Mouse (Mus musculus) hindbrain, embryonic 11.5 days (tissue): ENCODE data around the gene Gm49393. TPM values are rescaled to one million over a fixed set of nuclear protein-coding genes. Genes with fewer than 3 reads are reported as not detected.

Source experiments
- ATAC-seq: fragments of 200-750 bp; cut with Nextera tagmentation; 2 replicates; pipeline ENCODE4 v1.8.0; 2017; ENCODE audit warnings: mild to moderate bottlenecking, moderate TSS enrichment, moderate library complexity; ENCODE audit not compliant: low FRiP score
- DNase-seq: peaks from one replicate; pipeline ENCODE4 v3.0.0-alpha.2; 2015; ENCODE audit warnings: low spot score
- H3K27ac ChIP-seq: fragments of 300-500 bp; sonication (generic); 2 replicates; pipeline ENCODE4 v1.5.1; 2014; ENCODE audit warnings: mild to moderate bottlenecking, low read depth, low read length
- H3K27me3 ChIP-seq: fragments of 300-500 bp; sonication (generic); 2 replicates; pipeline ENCODE4 v1.6.1; 2014; ENCODE audit warnings: mild to moderate bottlenecking, low read length, moderate library complexity, mixed read lengths; ENCODE audit not compliant: control insufficient read depth, insufficient read depth
- H3K36me3 ChIP-seq: fragments of 300-500 bp; sonication (generic); 2 replicates; pipeline ENCODE4 v1.6.1; 2014; ENCODE audit warnings: mild to moderate bottlenecking, low read length, moderate library complexity, mixed read lengths; ENCODE audit not compliant: control insufficient read depth, insufficient read depth
- H3K4me1 ChIP-seq: fragments of 300-500 bp; sonication (generic); replicated peaks from 2 replicates; pipeline ENCODE4 v1.6.1; 2014; ENCODE audit warnings: low read length, mixed read lengths; ENCODE audit not compliant: control insufficient read depth, insufficient read depth
- H3K4me2 ChIP-seq: fragments of 300-500 bp; sonication (generic); replicated peaks from 2 replicates; pipeline ENCODE4 v1.6.1; 2014; ENCODE audit warnings: mild to moderate bottlenecking, low read depth, low read length
- H3K4me3 ChIP-seq: fragments of 300-500 bp; sonication (generic); 2 replicates; pipeline ENCODE4 v1.5.1; 2014; ENCODE audit warnings: low read depth, low read length
- H3K9ac ChIP-seq: fragments of 300-500 bp; sonication (generic); 2 replicates; pipeline ENCODE4 v1.6.1; 2014; ENCODE audit warnings: low read depth, low read length
- H3K9me3 ChIP-seq: fragments of 300-500 bp; sonication (generic); 2 replicates; pipeline ENCODE4 v1.6.1; 2016; ENCODE audit warnings: low read length; ENCODE audit not compliant: control insufficient read depth
- WGBS: fragments of 180-500 bp; shearing (Covaris S2); extraction: QIAGEN DNeasy Blood & Tissue Kit; methylation state at CpG from one replicate; pipeline ENCODE4 v1.1.7; 2014; 5-methylcytosine and 5-hydroxymethylcytosine counted together
- polyA plus RNA-seq: library from polyadenylated mRNA; unstranded; fragments of >200 nt; fragmentation: Nextera tagmentation; extraction: Ambion mirVana; gene quantifications from 2 replicates; pipeline ENCODE4 v1.2.1, GENCODE M21; 2014

The Gm49393 gene
- polyA plus RNA-seq, 1 experiment from 2014 or later: not detected

DNA sequence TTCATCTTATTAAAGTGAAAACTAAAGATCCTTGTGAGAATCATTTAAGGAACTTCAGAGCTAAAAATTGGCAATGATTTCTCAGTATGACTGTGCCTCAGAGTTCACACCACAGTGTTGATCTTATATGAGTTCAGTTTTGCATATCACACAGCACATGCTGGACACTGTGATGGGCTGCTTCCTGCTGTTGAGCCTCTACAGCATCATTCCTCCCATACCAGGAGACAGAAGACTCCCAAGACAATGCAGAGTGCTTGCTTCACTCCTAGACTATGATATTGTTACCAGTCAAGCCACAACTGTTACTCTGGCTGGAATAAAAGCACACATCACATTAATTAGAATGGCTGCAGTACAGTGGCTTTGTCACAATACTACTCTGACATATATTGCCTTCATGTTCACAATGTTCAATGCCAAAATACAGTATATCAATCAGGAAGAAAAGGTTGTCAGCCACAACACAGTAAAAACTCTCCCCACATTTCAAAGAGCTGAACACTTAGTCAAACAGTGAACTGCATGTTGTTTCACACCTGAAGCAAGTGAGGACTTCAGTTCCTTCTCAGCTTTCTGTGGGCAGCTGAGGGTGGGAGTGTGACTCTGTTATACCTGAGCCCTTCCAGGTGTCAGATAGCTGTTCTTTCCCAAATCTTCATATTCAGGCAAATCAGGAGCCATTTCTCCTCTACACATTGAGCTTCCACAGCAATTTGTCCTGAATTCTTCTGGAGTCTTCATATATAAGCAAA, 39.8 kb downstream of the Gm49393 start:
- no peak for ATAC-seq
- H3K36me3 ChIP-seq: no peaks in the 10 kb centered on the region

DNA sequence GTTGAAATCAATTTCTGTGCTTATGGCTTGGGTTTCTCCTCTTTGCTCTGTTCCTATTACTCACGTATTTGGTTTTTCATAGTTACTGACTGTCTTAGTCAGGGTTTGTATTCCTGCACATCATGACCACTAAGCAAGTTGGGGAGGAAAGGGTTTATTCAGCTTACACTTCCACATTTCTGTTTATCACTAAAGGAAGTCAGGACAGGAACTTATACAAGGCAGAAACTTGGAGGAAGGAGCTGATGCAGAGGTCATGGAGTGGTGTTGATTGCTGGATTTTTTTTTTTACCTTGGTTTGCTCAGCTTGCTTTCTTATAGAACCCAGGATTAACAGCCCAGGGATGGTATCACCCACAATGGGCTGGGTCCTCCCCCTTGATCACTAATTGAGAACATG, 43.1 kb downstream of the Gm49393 start:
- WGBS: 88% methylated on average over 1 of the region's 1 CpGs
- DNase-seq (no peak), ATAC-seq (no peak)
- no peaks in the 10 kb centered on the region for H3K27me3 ChIP-seq
- H3K36me3 ChIP-seq: no peaks in the 10 kb centered on the region
- no peaks in the 10 kb centered on the region for H3K9me3 ChIP-seq
- no peak overlapping the region for H3K4me2 ChIP-seq
- H3K4me3 ChIP-seq: no peak overlapping the region
- no peak overlapping the region for H3K27ac ChIP-seq
- no peak overlapping the region for H3K9ac ChIP-seq
- no peaks in the 10 kb centered on the region for H3K4me1 ChIP-seq

More for the DNA sequence above, 39.8 kb downstream of the Gm49393 start:
- H3K9ac ChIP-seq: no peak overlapping the region
- no peaks in the 10 kb centered on the region for H3K4me1 ChIP-seq
- H3K27me3 ChIP-seq: no peaks in the 10 kb centered on the region
- DNase-seq: no peak
- H3K4me2 ChIP-seq: no peak overlapping the region
- H3K27ac ChIP-seq: no peak overlapping the region
- no peaks in the 10 kb centered on the region for H3K9me3 ChIP-seq
- H3K4me3 ChIP-seq: no peak overlapping the region

DNA sequence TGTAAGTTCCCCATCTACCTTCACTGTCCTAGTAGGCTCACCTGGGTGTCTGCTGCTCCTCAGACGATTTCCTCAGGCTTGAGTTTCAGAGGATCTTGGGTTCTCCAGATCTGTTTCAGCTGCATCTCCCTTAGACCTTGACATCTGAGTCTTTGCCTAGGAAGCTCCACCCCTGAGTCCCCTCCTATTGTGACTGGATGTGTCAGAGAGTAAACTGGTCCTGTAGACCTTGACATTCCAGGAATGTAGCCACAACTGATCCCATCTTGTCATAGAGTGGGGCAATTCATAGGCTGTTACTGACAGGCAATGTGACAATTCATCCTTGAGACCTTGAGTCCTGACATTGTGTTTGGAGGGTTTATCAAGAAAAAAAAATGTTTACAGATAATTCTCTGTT, 71.1 kb downstream of the Gm49393 start, which contains the start of gene 4930486L24Rik:
TSS of gene 4930486L24Rik (minus strand) at position 195 of the 400 bp plus-strand sequence.
- Histone ChIP-seq H3K9ac (no peak within 1 kb of the TSS), H3K9me3 (no peaks in the 10 kb centered on the region), H3K4me3 (no peak within 1 kb of the TSS), H3K27ac (no peak within 1 kb of the TSS), H3K36me3 (no peaks in the 10 kb centered on the region), H3K4me2 (no peak within 1 kb of the TSS), H3K4me1 (no peaks in the 10 kb centered on the region), H3K27me3 (no peaks in the 10 kb centered on the region)
- ATAC-seq (no peak), DNase-seq (no peak)
- 73% methylated on average over 1 of the region's 1 CpGs for WGBS

DNA sequence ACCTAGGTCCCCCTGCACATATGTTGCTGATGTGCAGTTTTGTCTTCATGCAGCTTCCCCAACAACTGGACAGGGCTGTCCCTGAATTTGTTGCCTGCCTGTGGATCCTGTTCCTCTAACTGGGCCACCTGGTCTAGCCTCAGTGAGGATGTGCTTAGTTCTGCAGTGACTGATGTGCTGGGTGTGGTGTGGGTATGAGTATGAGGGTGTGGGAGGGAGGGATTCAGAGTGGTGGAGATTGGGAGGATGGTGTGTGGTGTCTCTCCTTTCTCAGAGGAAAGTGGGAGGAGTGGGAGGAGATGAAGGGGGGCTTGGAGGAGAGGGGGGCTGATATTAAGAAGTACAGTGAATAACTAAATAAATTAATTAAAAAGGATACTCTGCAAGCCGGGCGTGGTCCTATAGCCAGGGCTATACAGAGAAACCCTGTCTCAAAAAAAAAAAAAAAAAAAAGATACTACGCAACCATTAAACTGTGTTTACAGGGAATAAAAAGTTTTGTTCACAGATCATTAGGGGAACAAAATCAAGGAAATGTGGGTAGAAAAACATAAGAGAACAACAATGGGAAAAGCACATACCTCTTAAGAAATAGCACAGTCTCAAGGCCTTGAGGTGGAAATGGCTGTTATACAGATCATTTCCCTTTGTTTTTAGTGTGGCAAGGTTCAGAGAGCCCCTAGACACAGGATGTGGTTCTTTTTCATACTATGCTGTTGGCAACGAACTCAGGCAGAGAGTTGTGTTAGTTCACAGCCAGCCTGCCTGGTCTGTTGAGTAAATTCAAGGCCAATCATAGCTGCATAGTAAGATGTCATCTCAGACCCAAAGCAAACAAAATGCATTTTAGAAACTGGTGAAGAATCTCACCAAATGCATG, 86.9 kb downstream of the Gm49393 start:
- ATAC-seq (no peak), DNase-seq (no peak)
- H3K36me3 ChIP-seq: no peaks in the 10 kb centered on the region
- H3K27me3 ChIP-seq: no peaks in the 10 kb centered on the region
- no peak overlapping the region for H3K27ac ChIP-seq
- no peaks in the 10 kb centered on the region for H3K9me3 ChIP-seq
- WGBS: 86% methylated on average over 4 of the region's 4 CpGs
- H3K4me1 ChIP-seq: no peaks in the 10 kb centered on the region
- no peak overlapping the region for H3K4me3 ChIP-seq
- no peak overlapping the region for H3K9ac ChIP-seq
- no peak overlapping the region for H3K4me2 ChIP-seq

DNA sequence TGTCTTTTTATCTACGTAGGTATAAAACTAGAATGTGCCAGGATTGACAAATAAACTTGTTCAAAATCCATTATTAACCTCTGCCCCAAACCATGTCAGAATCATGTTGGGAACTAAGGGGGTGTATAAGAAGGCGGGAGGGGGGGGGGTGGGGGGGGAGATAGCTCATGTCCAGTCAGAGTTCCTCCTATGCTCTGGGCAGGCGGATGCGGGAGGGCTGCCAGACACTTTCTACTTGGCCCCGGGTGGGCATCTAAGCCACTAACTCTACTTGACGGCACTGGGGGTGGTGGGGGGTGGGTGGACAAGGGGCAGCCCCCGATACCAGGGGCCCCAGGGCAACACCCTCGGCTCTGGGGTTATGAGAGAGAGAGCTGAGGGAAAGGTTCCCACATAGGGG, 92.2 kb downstream of the Gm49393 start:
- 93% methylated on average over 8 of the region's 8 CpGs for WGBS
- no peak overlapping the region for H3K9ac ChIP-seq
- no peaks in the 10 kb centered on the region for H3K27me3 ChIP-seq
- ATAC-seq (no peak), DNase-seq (no peak)
- H3K4me2 ChIP-seq: no peak overlapping the region
- H3K9me3 ChIP-seq: no peaks in the 10 kb centered on the region
- H3K27ac ChIP-seq: no peak overlapping the region
- H3K36me3 ChIP-seq: no peaks in the 10 kb centered on the region
- H3K4me1 ChIP-seq: no peaks in the 10 kb centered on the region
- H3K4me3 ChIP-seq: no peak overlapping the region

DNA sequence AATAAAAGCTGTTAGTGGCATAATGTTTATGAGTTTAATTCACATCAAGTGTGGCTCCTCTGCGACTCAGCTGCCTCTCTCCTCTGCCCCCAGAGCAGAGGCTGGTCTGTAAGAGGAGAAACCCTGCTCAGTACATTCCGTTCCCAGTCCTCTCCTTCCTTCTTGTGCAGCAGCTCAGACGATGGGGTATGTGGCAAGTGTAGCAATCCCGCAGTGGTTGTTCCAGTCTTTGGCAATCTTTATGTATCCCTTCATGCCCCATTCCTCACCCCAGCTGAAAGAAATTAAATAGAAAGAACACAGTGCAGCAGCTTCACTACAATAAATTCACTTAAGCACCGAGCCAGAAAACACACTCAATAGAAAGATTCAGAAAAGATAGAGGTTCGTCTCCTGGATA, 92.7 kb downstream of the Gm49393 start:
- no peak overlapping the region for H3K27ac ChIP-seq
- WGBS: 83% methylated on average over 6 of the region's 6 CpGs
- no peaks in the 10 kb centered on the region for H3K27me3 ChIP-seq
- no peaks in the 10 kb centered on the region for H3K36me3 ChIP-seq
- H3K4me3 ChIP-seq: no peak overlapping the region
- no peak overlapping the region for H3K9ac ChIP-seq
- no peaks in the 10 kb centered on the region for H3K9me3 ChIP-seq
- DNase-seq (no peak), ATAC-seq (no peak)
- H3K4me1 ChIP-seq: no peaks in the 10 kb centered on the region
- no peak overlapping the region for H3K4me2 ChIP-seq

DNA sequence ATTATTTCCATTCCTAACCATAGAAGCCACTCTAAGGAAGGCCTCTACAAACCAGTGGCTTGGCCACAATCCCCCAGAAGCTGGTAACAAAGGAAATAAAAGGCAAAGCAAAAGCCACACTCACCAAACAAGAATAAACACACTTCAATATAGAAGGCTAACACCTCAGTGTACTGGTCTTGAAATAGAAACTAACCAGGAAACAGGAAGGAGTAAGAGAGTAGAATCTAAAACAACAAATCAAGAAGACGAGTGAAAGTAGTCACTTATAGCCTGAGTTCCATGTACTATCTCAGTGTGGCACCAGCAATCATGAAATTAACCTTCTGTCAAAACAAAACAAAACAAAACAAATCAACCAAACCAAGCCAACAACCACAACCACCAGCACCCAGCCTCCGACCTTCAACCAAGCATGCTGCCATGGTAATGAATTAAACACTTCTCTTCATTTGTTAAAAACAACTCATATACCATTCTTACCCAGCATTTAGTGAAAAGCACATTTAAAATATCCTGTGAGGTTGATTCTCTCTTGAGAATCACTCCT, 96.0 kb downstream of the Gm49393 start:
- Histone ChIP-seq H3K4me1 (no peaks in the 10 kb centered on the region), H3K9ac (no peak overlapping the region), H3K4me2 (no peak overlapping the region), H3K9me3 (no peaks in the 10 kb centered on the region), H3K27me3 (no peaks in the 10 kb centered on the region), H3K27ac (no peak overlapping the region), H3K36me3 (no peaks in the 10 kb centered on the region), H3K4me3 (no peak overlapping the region)
- whole genome bisulfite sequencing: 85% methylated on average over 2 of the region's 2 CpGs
- no peak for DNase-seq
- ATAC-seq: no peak

DNA sequence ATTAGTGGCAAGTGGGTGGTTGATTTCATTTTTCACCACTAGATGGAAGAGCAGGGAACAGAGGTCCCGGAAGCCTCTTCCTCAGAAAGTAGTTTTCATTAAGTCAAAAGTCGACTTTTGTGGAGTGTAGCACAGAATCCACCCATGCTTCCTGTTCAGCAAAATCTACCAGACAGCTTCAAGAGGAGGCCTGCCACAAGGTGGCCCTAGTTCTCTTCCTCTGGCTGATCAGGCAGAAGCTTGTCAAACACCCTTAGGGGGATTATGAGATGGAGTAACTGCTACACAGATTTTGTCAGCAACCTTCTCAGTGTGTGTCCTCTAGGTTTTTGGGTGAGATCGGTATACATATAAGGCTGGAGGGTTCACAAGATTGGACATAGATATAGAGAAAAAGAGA, 109.3 kb downstream of the Gm49393 start:
- no peak overlapping the region for H3K27ac ChIP-seq
- no peaks in the 10 kb centered on the region for H3K9me3 ChIP-seq
- H3K4me3 ChIP-seq: no peak overlapping the region
- H3K9ac ChIP-seq: no peak overlapping the region
- DNase-seq (no peak), ATAC-seq (no peak)
- no peaks in the 10 kb centered on the region for H3K4me1 ChIP-seq
- H3K4me2 ChIP-seq: no peak overlapping the region
- no peaks in the 10 kb centered on the region for H3K36me3 ChIP-seq
- H3K27me3 ChIP-seq: no peaks in the 10 kb centered on the region
- WGBS: 60% methylated on average over 3 of the region's 3 CpGs
